Mouse (Mus musculus) CD4-positive helper T cell, adult 2 months (primary cell): ENCODE measurements around the gene Sesn2.
"Not testable (repeated sequence)": the region's sequence is repeated elsewhere in the genome, so short reads cannot be mapped to it uniquely, and the experiment has no call there.

Experiments used
- DNase-seq: peaks from one replicate; pipeline ENCODE4 v3.0.0-alpha.2; 2012; ENCODE audit warnings: low read depth, missing footprints, low spot score

Gene Sesn2

DNA sequence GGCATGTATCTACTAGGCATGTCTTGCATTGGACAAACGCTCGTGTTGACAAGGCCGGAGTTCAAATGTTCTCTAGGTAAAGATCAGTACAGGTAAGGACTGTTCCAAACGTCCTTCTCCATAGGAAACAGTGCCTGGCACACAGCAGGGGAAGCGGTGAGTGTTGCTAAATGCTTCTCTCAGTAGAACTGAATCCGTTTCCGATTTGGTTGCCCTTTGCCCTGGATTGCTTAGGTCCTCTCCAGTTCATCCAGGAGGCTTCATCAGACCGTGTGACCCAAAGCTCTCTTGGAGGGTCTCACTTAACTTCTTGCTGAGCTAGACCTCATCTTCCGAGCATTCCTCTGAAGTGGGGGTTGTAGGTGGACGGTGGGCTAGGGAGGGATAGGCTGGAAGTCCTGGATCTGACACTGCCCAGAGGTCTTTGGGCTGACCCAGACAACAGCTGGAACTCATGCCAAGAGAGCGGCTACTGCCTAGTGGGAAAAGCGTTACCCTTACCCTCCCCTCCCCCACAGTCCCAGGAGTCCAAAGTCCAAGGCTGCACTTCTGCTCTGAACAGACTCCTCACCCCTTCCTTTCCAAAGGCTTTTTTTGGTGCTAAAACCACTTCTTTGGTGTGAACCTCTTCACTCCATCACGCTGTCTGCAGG lies 27.2 kb downstream of the Sesn2 start:
- no peak for DNase-seq

- DNase-seq = not testable (repeated sequence)
Observed at GRCm38 (mm10) chr4:132482104-132482503, 28.2 kb downstream of the Sesn2 start.

DNA sequence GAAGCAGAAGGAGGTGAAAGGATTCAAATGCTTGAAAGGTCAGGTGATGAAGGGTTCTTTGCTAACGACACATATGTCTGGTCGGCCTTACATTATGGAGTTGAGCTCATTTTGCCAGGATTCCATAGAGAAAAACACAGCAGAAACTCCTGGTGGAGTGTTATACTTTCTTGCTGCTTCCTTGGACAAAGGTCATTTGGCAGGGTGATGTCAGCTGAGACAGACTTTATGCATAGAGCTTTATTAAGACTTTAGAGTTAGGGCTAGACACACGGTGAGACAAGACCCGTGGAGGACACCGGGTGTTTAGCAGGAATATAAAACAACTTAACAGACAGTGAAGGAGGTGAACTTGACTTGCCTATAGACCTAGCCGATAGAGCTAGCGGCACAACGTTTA lies 32.5 kb downstream of the Sesn2 start:
- DNase-seq = no peak

- DNase-seq = no peak
Observed at GRCm38 (mm10) chr4:132475895-132476878, 34.1 kb downstream of the Sesn2 start.

- DNase-seq = no peak
Observed at GRCm38 (mm10) chr4:132474631-132475030, 35.7 kb downstream of the Sesn2 start.

- no peak for DNase-seq
Observed at GRCm38 (mm10) chr4:132473411-132473810, 36.9 kb downstream of the Sesn2 start.

GRCm38 (mm10) chr4:132469873-132470272 lies 40.4 kb downstream of the Sesn2 start:
- DNase-seq = no peak

DNA sequence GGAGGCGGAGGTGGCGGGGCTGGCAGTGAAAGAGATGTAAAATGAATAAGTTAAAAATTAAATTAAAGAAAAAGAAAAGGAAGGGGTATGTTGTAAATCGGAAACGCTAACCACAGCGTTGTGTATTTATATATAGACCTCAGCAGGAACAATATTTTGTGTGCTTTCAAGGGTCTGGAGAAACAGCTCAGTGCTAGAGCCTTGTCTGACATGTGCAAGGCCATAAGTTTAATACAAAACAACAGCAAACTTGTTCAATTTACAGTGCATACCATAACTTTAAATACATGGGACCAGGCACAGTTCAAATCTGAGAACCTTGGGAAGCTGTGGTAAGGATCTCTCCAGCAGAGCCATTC lies 46.1 kb downstream of the Sesn2 start:
- no peak for DNase-seq

- DNase-seq = peak; percentile 94
Observed at GRCm38 (mm10) chr4:132463430-132464254, 46.7 kb downstream of the Sesn2 start, which contains the start of gene Med18. Med18 (minus strand) TSS chr4:132463921.

DNA sequence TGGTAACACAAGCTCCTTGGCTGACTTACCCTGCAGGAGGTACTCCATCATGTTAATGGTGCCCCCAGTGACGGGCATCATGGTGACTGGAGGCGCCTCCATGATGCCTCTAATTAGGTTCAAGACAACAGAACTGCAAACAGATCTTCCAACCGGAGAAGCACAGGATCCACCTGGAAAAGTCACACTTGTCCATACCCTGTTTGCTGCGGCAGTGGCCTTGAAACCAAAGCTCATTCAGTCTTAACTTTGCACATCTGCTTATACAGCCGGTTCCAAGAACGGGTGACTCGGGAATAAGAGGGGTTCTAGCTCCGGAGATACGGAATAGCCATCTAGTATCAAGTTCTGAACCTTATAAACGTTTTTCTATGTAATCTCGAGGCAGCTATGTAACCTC lies 47.5 kb downstream of the Sesn2 start:
- DNase-seq = no peak

DNA sequence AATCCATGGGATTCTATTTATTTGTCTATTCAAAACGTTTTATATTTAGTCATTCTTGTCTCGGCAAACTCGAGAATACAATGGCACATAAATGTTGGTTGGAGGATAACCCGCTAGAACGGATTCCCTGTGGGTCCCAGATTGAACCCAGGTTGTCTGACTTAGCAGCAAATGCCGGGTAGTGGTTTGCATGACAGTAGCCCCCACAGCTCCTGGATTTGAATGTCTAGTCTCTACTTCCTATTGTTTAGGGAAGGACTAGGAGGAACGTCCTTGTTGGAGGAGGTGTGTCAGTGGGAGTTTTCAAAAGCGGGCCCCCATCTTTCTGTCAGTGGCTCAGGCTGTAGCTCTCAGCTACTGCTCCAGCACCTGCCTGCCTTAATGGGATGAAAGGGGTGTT lies 50.1 kb downstream of the Sesn2 start:
- DNase-seq = no peak

DNA sequence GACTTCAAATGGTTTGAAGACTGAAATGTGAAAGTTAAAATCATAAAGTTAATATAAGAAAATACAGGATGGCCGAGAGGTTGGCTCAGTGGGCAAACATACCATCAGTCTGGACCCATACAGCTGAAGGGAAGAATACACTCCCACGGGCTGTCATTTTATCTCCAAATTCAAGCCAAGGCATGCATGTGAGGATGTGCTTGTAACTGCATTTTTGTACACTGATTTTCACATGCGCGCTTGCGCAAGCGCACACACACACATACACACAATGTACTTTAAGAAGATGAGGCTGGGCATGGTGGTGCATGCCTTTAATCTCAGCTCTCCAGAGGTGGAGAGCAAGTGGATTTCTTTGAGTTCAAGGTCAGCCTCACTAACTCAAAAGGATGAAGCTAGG lies 54.7 kb downstream of the Sesn2 start:
- DNase-seq = no peak

GRCm38 (mm10) chr4:132455146-132455545 lies 55.2 kb downstream of the Sesn2 start:
- DNase-seq = no peak

DNA sequence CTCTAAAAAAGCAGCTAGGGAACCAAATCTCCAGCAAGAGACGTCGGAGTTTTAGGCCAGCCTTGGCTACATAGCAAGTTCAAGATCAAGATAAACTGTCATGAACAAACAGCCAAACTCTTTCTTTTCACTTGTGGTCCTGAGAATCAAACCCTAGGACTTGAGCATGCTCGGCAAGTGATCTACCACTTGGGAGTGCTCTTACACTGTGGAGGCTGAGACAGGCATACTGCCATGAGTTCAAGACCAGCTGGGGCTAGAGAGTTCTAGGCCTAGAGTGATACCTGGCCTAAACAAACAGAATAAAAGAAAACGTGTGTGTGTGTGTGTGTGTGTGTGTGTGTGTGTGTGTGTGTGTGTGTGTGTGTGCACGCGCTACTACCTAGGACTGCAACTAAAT lies 56.1 kb downstream of the Sesn2 start:
- DNase-seq = no peak

DNA sequence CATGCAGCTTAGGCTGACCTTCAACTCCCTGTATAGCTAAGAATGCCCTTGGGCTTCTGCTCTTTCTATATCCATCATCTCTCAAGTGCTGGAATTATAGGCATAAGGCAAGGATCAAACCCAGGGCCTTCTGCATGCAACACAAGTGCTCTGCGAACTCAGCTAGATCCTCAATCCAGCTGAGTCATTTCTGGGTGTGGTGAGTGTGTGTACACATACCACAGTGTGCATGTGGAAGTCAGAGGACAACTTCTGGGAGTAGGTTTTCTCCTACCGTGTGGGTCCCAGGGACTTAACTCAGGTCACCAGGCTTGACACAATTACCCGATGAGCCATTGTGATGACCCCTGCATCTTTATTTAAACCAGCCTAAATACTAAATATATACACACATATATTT lies 60.5 kb downstream of the Sesn2 start:
- DNase-seq = no peak

GRCm38 (mm10) chr4:132446105-132446504 lies 64.2 kb downstream of the Sesn2 start:
- no peak for DNase-seq

DNA sequence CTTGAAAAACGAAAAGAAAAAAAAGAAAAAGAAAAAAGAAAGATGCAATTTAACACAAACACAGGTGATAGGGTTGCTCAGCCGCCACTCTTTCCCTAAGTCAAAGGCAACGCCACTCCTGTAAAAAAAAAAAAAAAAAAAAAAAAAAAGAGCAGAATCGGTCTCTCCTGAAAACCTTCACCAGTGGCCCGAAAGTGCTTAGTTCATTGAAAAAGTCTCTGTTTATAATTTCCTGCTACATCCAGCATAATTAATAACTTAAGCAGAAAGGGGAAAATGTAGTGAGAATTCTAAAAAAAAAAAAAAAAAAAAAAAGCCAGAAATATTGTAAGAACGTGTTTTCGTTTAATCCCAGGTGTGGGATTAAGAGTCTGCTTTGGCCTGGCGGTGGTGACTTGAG lies 65.8 kb downstream of the Sesn2 start:
- no peak for DNase-seq
